Mouse (Mus musculus): ENCODE measurements at regions not wholly inside any gene's neighbourhood (a gene's known extent, or its start where the extent isn't known, plus 50 kb on each side); places are given as distances from the start of the nearest gene placed in this dataset.
A peak's percentile ranks its signal among the peaks of the same experiment; 100 is the strongest.

- 85% methylated on average over 2 of the region's 2 CpGs for WGBS
- no peak for TF ChIP-seq CTCF (IDR thresholded peaks at IDR 0.05; ENCODE audit: low read depth)
- Histone ChIP-seq H3K36me3 (ENCODE audit: insufficient read depth) (no peaks in the 10 kb centered on the region), H3K9ac (no peak overlapping the region), H3K4me2 (no peak overlapping the region), H3K9me3 (ENCODE audit: low read depth, low read length) (no peaks in the 10 kb centered on the region), H3K4me3 (ENCODE audit: low read depth, low read length) (no peak overlapping the region), H3K27me3 (ENCODE audit: insufficient read depth, low read length) (no peaks in the 10 kb centered on the region), H3K27ac (ENCODE audit: low read depth) (no peak overlapping the region), H3K4me1 (ENCODE audit: insufficient read depth) (no peaks in the 10 kb centered on the region)
- DNase-seq: no peak
- no peak for ATAC-seq (ENCODE audit: insufficient read depth)
Measured at GRCm38 (mm10) chr13:80365964-80366363, 517.2 kb upstream of the Arrdc3 start.

- Histone ChIP-seq H3K36me3 (ENCODE audit: insufficient read depth) (no peaks in the 10 kb centered on the region), H3K9me3 (ENCODE audit: low read depth, low read length) (no peaks in the 10 kb centered on the region), H3K9ac (no peak overlapping the region), H3K4me1 (ENCODE audit: insufficient read depth) (no peaks in the 10 kb centered on the region), H3K27me3 (ENCODE audit: insufficient read depth, low read length) (no peaks in the 10 kb centered on the region), H3K27ac (ENCODE audit: low read depth) (no peak overlapping the region), H3K4me2 (no peak overlapping the region), H3K4me3 (ENCODE audit: low read depth, low read length) (no peak overlapping the region)
- DNase-seq: no peak
- no peak for ATAC-seq (ENCODE audit: insufficient read depth)
- no peak for TF ChIP-seq CTCF (IDR thresholded peaks at IDR 0.05; ENCODE audit: low read depth)
- WGBS: 76% methylated on average over 1 of the region's 1 CpGs
Measured at GRCm38 (mm10) chr13:80370491-80370890, 512.7 kb upstream of the Arrdc3 start.

GRCm38 (mm10) chr13:80381280-80381965 is 501.8 kb upstream of the Arrdc3 start:
- no peaks in the 10 kb centered on the region for H3K9me3 ChIP-seq (ENCODE audit: low read depth, low read length)
- H3K4me3 ChIP-seq (ENCODE audit: low read depth, low read length): no peak overlapping the region
- H3K36me3 ChIP-seq (ENCODE audit: insufficient read depth): no peaks in the 10 kb centered on the region
- no peak overlapping the region for H3K4me2 ChIP-seq
- H3K27me3 ChIP-seq (ENCODE audit: insufficient read depth, low read length): no peaks in the 10 kb centered on the region
- H3K9ac ChIP-seq: no peak overlapping the region
- WGBS: 70% methylated on average over 4 of the region's 4 CpGs
- H3K4me1 ChIP-seq (ENCODE audit: insufficient read depth): no peaks in the 10 kb centered on the region
- no peak for TF ChIP-seq CTCF (IDR thresholded peaks at IDR 0.05; ENCODE audit: low read depth)
- ATAC-seq (ENCODE audit: insufficient read depth) (no peak), DNase-seq (no peak)
- H3K27ac ChIP-seq (ENCODE audit: low read depth): no peak overlapping the region

DNA sequence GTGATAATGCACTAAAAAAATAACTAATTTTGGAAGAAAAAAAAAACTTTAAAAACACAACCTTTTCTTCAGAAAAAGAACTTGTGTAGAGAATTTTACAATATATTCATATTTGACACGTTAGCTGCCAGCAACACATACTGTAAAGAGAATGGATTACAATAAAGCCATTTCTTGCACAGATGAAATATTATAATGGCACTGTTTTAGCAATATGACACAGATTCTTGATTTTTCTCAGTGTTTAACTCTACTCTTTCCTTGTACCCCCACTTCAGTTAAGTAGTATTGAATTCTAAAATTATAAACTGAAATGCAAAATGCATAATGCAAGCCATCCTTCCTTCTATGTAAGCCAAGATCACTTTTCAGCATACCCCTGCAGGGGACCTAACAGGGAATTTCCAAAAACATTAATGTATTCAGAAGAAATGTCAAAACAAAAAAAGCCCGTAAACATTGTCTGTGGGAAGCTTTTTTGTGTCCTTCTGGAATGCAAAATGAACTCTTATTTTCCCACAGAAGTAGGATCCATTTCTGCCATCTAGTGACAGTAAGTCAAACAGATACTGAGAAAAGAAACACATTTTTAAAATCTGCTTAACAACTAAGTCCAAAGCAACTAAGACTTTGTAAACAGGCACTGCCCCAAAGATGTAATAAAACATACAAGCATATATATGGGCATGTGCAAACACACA is 501.1 kb upstream of the Arrdc3 start:
- H3K36me3 ChIP-seq (ENCODE audit: insufficient read depth): no peaks in the 10 kb centered on the region
- H3K9ac ChIP-seq: no peak overlapping the region
- no peaks in the 10 kb centered on the region for H3K27me3 ChIP-seq (ENCODE audit: insufficient read depth, low read length)
- H3K9me3 ChIP-seq (ENCODE audit: low read depth, low read length): no peaks in the 10 kb centered on the region
- H3K4me2 ChIP-seq: no peak overlapping the region
- TF ChIP-seq CTCF (IDR thresholded peaks at IDR 0.05; ENCODE audit: low read depth): no peak
- H3K27ac ChIP-seq (ENCODE audit: low read depth): no peak overlapping the region
- DNase-seq (peak; percentile 42), ATAC-seq (ENCODE audit: insufficient read depth) (no peak)
- H3K4me1 ChIP-seq (ENCODE audit: insufficient read depth): no peaks in the 10 kb centered on the region
- no peak overlapping the region for H3K4me3 ChIP-seq (ENCODE audit: low read depth, low read length)
- 58% methylated on average over 2 of the region's 2 CpGs for WGBS

DNA sequence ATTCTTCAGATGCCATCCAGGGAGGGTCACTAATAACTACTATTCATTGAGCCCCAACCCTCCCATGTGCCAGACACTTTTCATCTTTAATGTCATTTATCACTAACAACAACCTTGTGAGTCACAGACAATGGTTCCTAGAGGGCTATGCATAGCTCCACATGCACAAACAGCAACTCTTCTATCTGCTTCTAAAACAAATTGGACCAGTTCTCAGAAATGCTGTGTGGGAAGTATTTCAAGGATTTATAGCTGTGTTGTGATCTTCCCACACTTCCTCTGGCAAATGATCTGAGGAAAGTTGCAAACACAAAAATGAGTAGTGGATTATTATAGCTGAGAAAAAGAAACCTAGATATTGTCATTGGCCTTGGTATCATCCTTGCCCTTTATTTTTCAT is 474.3 kb upstream of the Arrdc3 start:
- no peak for TF ChIP-seq CTCF (IDR thresholded peaks at IDR 0.05; ENCODE audit: low read depth)
- ATAC-seq (ENCODE audit: insufficient read depth): no peak

GRCm38 (mm10) chr13:80409790-80410433 is 473.3 kb upstream of the Arrdc3 start:
- H3K27ac ChIP-seq (ENCODE audit: low read depth): no peak overlapping the region
- ATAC-seq (ENCODE audit: insufficient read depth) (no peak), DNase-seq (no peak)
- no peak overlapping the region for H3K4me3 ChIP-seq (ENCODE audit: low read depth, low read length)
- H3K9ac ChIP-seq: no peak overlapping the region
- no peaks in the 10 kb centered on the region for H3K9me3 ChIP-seq (ENCODE audit: low read depth, low read length)
- no peaks in the 10 kb centered on the region for H3K4me1 ChIP-seq (ENCODE audit: insufficient read depth)
- H3K36me3 ChIP-seq (ENCODE audit: insufficient read depth): no peaks in the 10 kb centered on the region
- no peak overlapping the region for H3K4me2 ChIP-seq
- H3K27me3 ChIP-seq (ENCODE audit: insufficient read depth, low read length): no peaks in the 10 kb centered on the region
- no peak for TF ChIP-seq CTCF (IDR thresholded peaks at IDR 0.05; ENCODE audit: low read depth)

More for the DNA sequence above, 474.3 kb upstream of the Arrdc3 start:
- Histone ChIP-seq H3K4me2 (no peak overlapping the region), H3K9ac (no peak overlapping the region), H3K36me3 (ENCODE audit: insufficient read depth) (no peaks in the 10 kb centered on the region), H3K4me3 (ENCODE audit: low read depth, low read length) (no peak overlapping the region), H3K9me3 (ENCODE audit: low read depth, low read length) (no peaks in the 10 kb centered on the region), H3K27ac (ENCODE audit: low read depth) (no peak overlapping the region), H3K27me3 (ENCODE audit: insufficient read depth, low read length) (no peaks in the 10 kb centered on the region), H3K4me1 (ENCODE audit: insufficient read depth) (no peaks in the 10 kb centered on the region)
- no peak for DNase-seq

DNA sequence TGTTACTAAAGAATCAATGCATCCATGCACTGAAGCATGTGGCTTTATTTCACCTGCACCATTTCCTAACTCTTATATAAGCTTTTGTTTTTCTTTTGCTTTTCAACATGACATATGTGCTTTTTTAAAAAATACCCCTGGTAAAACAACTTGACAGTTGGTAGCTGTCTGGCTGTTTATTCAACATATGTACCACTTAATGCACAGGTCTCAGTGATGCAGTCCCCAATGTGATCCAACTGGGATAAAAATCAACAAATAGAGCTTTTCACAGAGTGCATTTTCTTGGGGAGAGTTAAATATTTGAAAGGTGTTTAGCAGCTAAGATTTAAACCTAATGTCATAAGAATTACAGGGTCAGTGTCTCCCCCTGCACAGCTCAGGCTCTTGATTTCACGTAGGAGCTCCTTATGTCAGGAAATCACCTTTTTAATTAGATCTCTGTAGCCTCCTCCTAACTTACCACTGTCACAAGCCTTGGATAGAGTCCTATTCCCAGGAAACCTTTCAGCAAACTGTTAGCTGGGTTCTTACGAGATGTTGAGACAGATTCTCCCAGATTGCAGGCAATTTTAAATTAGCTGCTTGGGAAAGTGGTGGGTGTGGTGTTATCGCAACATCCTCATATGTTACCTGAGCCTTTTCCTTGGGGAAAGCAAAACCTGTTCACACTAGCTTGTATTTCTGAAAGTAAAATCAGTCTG is 464.6 kb upstream of the Arrdc3 start:
- Histone ChIP-seq H3K9me3 (ENCODE audit: low read depth, low read length) (no peaks in the 10 kb centered on the region), H3K9ac (no peak overlapping the region), H3K27ac (ENCODE audit: low read depth) (no peak overlapping the region), H3K27me3 (ENCODE audit: insufficient read depth, low read length) (no peaks in the 10 kb centered on the region), H3K4me2 (no peak overlapping the region), H3K4me1 (ENCODE audit: insufficient read depth) (no peaks in the 10 kb centered on the region), H3K4me3 (ENCODE audit: low read depth, low read length) (no peak overlapping the region), H3K36me3 (ENCODE audit: insufficient read depth) (no peaks in the 10 kb centered on the region)
- TF ChIP-seq CTCF (IDR thresholded peaks at IDR 0.05; ENCODE audit: low read depth): no peak
- no peak for ATAC-seq (ENCODE audit: insufficient read depth)
- DNase-seq: no peak
- 65% methylated on average over 3 of the region's 3 CpGs for WGBS

All from lung, embryonic 14.5 days (tissue).